Mouse (Mus musculus): ENCODE measurements around the gene Clcn3. TPM values are rescaled to one million over a fixed set of nuclear protein-coding genes. Genes with fewer than 3 reads are reported as not detected.

Clcn3 gene
- polyA plus RNA-seq, 1 experiment from 2014 or later: 29.1 TPM

DNA sequence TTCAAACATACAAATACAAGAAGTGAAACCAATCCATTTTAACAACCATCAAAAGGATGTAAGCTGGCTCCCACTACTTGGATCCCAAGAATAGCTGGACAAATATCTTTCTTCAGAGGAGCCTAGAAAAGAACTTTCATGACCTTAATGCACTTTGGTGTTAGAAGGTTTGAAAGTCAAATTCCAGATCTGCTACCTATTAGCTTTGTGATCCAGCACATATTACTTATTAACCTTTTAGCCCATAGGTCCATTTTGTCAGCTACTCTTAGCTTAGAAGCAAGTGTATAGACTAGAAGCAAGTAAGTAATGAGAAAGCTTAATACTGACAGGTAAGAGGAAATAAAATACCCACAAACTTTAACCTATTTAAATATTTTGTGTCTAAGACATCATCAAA, 35.6 kb downstream of the Clcn3 start:
- H3K4me3 ChIP-seq: no peak overlapping the region
- H3K36me3 ChIP-seq: no peaks in the 10 kb centered on the region
- no peak for DNase-seq (ENCODE audit: low spot score)
- no peaks in the 10 kb centered on the region for H3K9me3 ChIP-seq (replicated peaks)
- H3K4me1 ChIP-seq: peaks cover 22% of the 10 kb centered on the region
- no peak overlapping the region for H3K27ac ChIP-seq (replicated peaks)
- no peaks in the 10 kb centered on the region for H3K27me3 ChIP-seq (ENCODE audit: low read depth, poor library complexity, severe bottlenecking)

DNA sequence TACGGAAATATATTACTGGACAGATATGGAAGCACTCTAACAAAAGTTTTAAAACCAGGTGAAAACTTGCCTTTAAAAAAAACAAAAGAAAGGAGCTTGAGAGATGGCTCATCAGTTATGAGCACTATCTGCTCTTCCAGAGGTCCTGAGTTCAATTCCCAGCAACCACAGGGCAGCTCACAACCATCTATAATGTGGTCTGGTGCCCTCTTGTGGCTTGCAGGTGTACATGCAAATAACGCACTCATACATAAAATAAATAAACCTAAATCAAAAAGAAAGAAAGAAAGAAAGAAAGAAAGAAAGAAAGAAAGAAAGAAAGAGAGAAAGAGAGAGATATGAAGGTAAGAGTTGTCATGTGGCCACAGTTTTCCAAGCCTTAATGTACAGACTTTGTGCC, 40.2 kb downstream of the Clcn3 start:
- Histone ChIP-seq H3K27ac (replicated peaks) (no peak overlapping the region), H3K36me3 (no peaks in the 10 kb centered on the region), H3K4me1 (peaks cover 19% of the 10 kb centered on the region), H3K27me3 (ENCODE audit: low read depth, poor library complexity, severe bottlenecking) (no peaks in the 10 kb centered on the region), H3K4me3 (no peak overlapping the region), H3K9me3 (replicated peaks) (no peaks in the 10 kb centered on the region)
- 97% methylated on average over 2 of the region's 2 CpGs for WGBS
- no peak for DNase-seq (ENCODE audit: low spot score)

- Histone ChIP-seq H3K9me3 (replicated peaks) (no peaks in the 10 kb centered on the region), H3K27ac (replicated peaks) (no peak overlapping the region), H3K4me1 (peaks cover 19% of the 10 kb centered on the region), H3K36me3 (peaks cover 15% of the 10 kb centered on the region), H3K4me3 (no peak overlapping the region), H3K27me3 (ENCODE audit: low read depth, poor library complexity, severe bottlenecking) (no peaks in the 10 kb centered on the region)
- 17% methylated on average over 3 of the region's 3 CpGs for WGBS
- DNase-seq (ENCODE audit: low spot score): no peak
These were observed 44.2 kb downstream of the Clcn3 start for GRCm38 (mm10) chr8:60938717-60939424.

DNA sequence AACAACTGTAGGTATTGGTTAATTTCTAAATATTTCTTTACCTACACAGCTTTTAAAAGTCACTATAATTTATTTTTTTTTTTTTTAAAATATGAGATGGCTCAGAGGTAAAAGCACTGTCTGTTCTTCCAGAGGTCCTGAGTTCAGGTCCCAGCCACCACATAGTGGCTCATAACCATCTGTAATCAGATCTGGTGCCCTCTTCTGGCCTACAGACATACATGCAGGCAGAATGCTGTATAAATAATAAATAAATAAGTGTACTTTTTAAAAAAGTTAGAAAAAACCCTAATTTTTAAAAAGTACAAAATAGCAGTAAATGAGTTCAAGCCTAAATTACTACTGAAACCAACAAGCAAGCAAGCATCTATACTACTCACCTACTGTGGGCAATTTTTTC, 49.5 kb downstream of the Clcn3 start:
- H3K9me3 ChIP-seq (replicated peaks): no peaks in the 10 kb centered on the region
- no peak overlapping the region for H3K27ac ChIP-seq (replicated peaks)
- H3K4me3 ChIP-seq: no peak overlapping the region
- peaks cover 23% of the 10 kb centered on the region for H3K36me3 ChIP-seq
- no peaks in the 10 kb centered on the region for H3K27me3 ChIP-seq (ENCODE audit: low read depth, poor library complexity, severe bottlenecking)
- peaks cover 6% of the 10 kb centered on the region for H3K4me1 ChIP-seq
- no peak for DNase-seq (ENCODE audit: low spot score)

GRCm38 (mm10) chr8:60920176-60920575, 62.9 kb downstream of the Clcn3 start:
- WGBS: 93% methylated on average over 4 of the region's 4 CpGs
- DNase-seq (ENCODE audit: low spot score): no peak
- Histone ChIP-seq H3K27ac (replicated peaks) (no peak overlapping the region), H3K4me1 (no peaks in the 10 kb centered on the region), H3K27me3 (ENCODE audit: low read depth, poor library complexity, severe bottlenecking) (no peaks in the 10 kb centered on the region), H3K4me3 (no peak overlapping the region), H3K9me3 (replicated peaks) (no peaks in the 10 kb centered on the region), H3K36me3 (peaks cover 13% of the 10 kb centered on the region)

- Histone ChIP-seq H3K27me3 (ENCODE audit: low read depth, poor library complexity, severe bottlenecking) (no peaks in the 10 kb centered on the region), H3K4me1 (no peaks in the 10 kb centered on the region), H3K4me3 (no peak overlapping the region), H3K27ac (replicated peaks) (no peak overlapping the region), H3K36me3 (peaks cover 19% of the 10 kb centered on the region), H3K9me3 (replicated peaks) (no peaks in the 10 kb centered on the region)
- no peak for DNase-seq (ENCODE audit: low spot score)
- 92% methylated on average over 3 of the region's 3 CpGs for WGBS
These were observed 64.0 kb downstream of the Clcn3 start for GRCm38 (mm10) chr8:60919069-60919468.

DNA sequence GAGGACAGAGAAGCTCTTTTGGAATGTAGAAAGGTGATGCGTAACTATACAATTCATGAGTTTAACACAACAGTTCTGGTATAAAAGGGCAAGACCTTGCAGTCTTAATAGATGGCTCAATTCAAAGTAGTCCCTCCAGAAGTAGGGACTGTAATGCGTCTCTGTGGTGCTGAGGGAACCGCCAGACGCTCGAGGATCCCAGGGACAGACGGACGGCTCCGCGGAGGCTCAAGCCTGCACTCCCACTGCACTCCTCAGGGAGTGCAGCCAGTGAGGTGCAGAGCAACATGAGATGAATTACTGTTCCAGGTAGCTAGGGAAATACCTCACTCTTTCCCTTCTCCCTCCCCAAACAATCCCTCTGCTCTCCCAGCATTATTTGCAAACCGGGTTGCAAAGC, 70.5 kb downstream of the Clcn3 start:
- peaks cover 43% of the 10 kb centered on the region for H3K36me3 ChIP-seq
- no peak for DNase-seq (ENCODE audit: low spot score)
- H3K4me3 ChIP-seq: no peak overlapping the region
- no peaks in the 10 kb centered on the region for H3K9me3 ChIP-seq (replicated peaks)
- no peaks in the 10 kb centered on the region for H3K27me3 ChIP-seq (ENCODE audit: low read depth, poor library complexity, severe bottlenecking)
- WGBS: 52% methylated on average over 10 of the region's 10 CpGs
- no peak overlapping the region for H3K27ac ChIP-seq (replicated peaks)
- no peaks in the 10 kb centered on the region for H3K4me1 ChIP-seq

DNA sequence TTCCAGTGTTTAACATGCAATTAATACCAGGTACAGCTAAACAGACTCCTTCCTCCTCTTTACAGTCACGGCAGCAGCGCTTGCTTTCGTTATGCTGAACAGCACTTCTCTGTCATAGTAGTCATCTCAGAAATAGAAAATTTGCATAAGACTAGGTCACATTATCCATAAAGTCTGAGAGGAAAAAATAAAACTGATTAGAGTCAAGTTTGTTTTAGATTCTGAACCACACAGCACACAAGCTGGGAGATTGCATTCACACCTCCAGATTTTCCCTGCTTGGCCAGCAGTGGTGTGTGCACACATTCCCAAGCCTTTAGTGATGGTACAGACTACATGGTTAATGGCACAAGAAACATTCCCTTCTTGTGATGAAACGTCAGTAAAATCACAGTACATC, 71.0 kb downstream of the Clcn3 start:
- no peak for DNase-seq (ENCODE audit: low spot score)
- no peaks in the 10 kb centered on the region for H3K27me3 ChIP-seq (ENCODE audit: low read depth, poor library complexity, severe bottlenecking)
- H3K4me1 ChIP-seq: no peaks in the 10 kb centered on the region
- no peaks in the 10 kb centered on the region for H3K9me3 ChIP-seq (replicated peaks)
- no peak overlapping the region for H3K4me3 ChIP-seq
- H3K36me3 ChIP-seq: peaks cover 48% of the 10 kb centered on the region
- no peak overlapping the region for H3K27ac ChIP-seq (replicated peaks)
- WGBS: 82% methylated on average over 4 of the region's 4 CpGs

DNA sequence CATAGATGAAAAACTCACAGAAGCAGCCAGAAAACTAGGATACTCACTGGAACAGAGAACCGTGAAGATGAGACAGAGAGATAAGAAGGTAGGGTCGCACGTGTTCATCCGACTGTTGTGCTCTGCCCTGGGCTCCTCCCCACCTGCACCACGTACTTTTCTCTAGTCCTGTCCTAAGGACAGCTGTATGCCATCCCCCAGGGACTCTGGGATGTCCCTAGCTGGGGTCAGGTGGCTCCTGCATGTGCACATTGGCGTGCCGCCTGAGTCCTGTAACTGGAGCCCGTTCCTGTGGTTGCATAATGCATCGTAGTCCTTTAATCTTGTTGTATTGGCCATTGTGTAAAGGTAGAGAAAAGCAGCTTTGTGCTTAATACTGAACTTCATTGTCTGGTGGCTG, 83.0 kb downstream of the Clcn3 start:
- Histone ChIP-seq H3K9me3 (replicated peaks) (no peaks in the 10 kb centered on the region), H3K27ac (replicated peaks) (no peak overlapping the region), H3K4me1 (0 out of 2 replicates have a peak, but pooled peaks cover 3% of the 10 kb centered on the region), H3K36me3 (peaks cover 85% of the 10 kb centered on the region), H3K4me3 (no peak overlapping the region), H3K27me3 (ENCODE audit: low read depth, poor library complexity, severe bottlenecking) (no peaks in the 10 kb centered on the region)
- 85% methylated on average over 9 of the region's 9 CpGs for whole genome bisulfite sequencing
- DNase-seq (ENCODE audit: low spot score): no peak

DNA sequence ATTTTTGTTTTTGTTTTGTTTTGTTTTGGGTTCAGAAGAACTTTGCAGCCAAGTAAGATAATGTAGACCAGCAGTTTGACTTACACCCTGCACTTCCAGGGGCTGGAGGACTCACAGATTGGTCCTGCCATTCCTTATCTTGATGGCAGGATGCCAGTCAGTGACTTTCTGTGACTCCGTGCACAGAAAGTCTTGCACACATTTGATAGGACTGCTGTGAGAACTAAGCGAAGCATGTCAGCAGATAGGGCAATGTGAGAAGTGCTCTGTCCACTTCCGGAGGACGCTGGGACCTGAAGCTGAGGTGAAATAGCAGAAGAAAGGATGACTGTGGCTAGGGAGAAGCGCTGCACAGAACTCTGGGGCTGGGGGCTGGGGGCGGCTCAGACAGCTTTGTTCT, 87.2 kb downstream of the Clcn3 start:
- WGBS: 93% methylated on average over 6 of the region's 6 CpGs
- H3K9me3 ChIP-seq (replicated peaks): no peaks in the 10 kb centered on the region
- H3K36me3 ChIP-seq: peaks cover 85% of the 10 kb centered on the region

DNA sequence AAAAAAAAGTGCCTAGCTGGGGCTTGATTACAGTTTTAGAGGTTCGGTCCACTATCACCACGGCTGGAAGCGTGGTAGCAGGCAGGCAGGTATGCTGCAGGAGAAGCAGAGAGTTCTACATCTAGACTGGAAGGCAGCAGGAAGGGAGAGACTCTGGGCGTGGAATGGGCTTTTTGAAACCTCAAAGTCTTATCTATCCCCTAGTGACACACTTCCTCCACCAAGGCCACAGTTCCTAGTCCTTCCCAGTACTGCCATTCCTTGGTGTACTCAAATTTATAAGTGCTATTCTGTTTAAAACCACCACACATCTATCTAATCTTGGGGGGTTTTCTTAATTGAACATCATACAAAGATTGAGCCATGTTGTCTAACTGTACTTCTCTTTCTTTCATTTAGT, 91.3 kb downstream of the Clcn3 start:
- Histone ChIP-seq H3K36me3 (peaks cover 46% of the 10 kb centered on the region), H3K27me3 (ENCODE audit: low read depth, poor library complexity, severe bottlenecking) (no peaks in the 10 kb centered on the region), H3K9me3 (replicated peaks) (no peaks in the 10 kb centered on the region), H3K4me3 (peak overlapping the region; percentile 90; the same call in 1 of the 2 replicates), H3K4me1 (peaks cover 21% of the 10 kb centered on the region), H3K27ac (replicated peaks) (no peak overlapping the region)
- DNase-seq (ENCODE audit: low spot score): no peak
- 90% methylated on average over 4 of the region's 4 CpGs for whole genome bisulfite sequencing

More for the DNA sequence above, 87.2 kb downstream of the Clcn3 start:
- Histone ChIP-seq H3K4me3 (no peak overlapping the region), H3K27me3 (ENCODE audit: low read depth, poor library complexity, severe bottlenecking) (no peaks in the 10 kb centered on the region), H3K27ac (replicated peaks) (no peak overlapping the region), H3K4me1 (peaks cover 22% of the 10 kb centered on the region)
- no peak for DNase-seq (ENCODE audit: low spot score)

GRCm38 (mm10) chr8:60890520-60890874, 92.6 kb downstream of the Clcn3 start:
- no peak for DNase-seq (ENCODE audit: low spot score)
- Histone ChIP-seq H3K9me3 (replicated peaks) (no peaks in the 10 kb centered on the region), H3K4me1 (peaks cover 21% of the 10 kb centered on the region), H3K27ac (replicated peaks) (peak overlapping the region; percentile 93), H3K4me3 (peak overlapping the region; percentile 90), H3K27me3 (ENCODE audit: low read depth, poor library complexity, severe bottlenecking) (no peaks in the 10 kb centered on the region), H3K36me3 (peaks cover 34% of the 10 kb centered on the region)
- WGBS: 2% methylated on average over 22 of the region's 23 CpGs

DNA sequence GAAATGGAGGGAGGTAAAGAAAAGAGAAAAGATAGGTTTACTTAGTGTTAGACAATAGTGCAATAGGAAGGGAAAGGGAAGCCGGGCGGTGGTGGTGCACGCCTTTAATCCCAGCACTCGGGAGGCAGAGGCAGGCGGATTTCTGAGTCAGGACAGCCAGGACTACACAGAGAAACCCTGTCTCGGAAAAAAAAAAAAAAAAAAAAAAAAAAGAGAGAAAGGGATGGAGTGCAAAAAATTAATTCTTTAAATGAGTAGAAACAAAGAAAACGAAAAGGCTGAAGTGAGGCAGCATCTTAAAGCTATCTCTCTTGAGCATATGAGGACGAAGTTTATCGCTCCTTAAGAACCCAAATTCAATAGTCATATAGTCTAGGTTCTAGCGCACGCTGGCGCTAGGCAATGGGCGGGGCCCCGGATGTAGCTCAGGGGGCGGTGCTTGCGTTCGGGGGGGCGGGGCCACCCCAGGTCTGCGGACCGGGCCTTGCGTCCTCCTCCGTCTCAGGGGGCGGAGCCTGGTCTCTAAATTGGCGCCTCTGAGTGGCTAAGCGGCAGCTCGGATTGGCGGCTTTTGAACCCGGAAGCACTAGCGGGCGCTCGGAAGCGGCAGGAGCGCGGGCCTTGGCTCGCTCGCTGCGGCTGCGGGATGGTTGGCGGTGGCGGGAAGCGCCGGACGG, 93.1 kb downstream of the Clcn3 start, which contains the start of gene Hpf1:
TSS of gene Hpf1 (plus strand) at position 576 of the 677 bp plus-strand sequence.
- H3K4me1 ChIP-seq: peaks cover 21% of the 10 kb centered on the region
- WGBS: 7% methylated on average over 43 of the region's 43 CpGs
- no peaks in the 10 kb centered on the region for H3K9me3 ChIP-seq (replicated peaks)
- H3K27ac ChIP-seq (replicated peaks): peak within 1 kb of the TSS; percentile 93
- H3K4me3 ChIP-seq: peak within 1 kb of the TSS; percentile 90
- H3K36me3 ChIP-seq: peaks cover 29% of the 10 kb centered on the region
- peak; percentile 96 for DNase-seq (ENCODE audit: low spot score)
- H3K27me3 ChIP-seq (ENCODE audit: low read depth, poor library complexity, severe bottlenecking): no peaks in the 10 kb centered on the region
